Mouse (Mus musculus) stomach, embryonic 14.5 days (tissue): ENCODE measurements around the gene Asic4. TPM values are rescaled to one million over a fixed set of nuclear protein-coding genes. Genes with fewer than 3 reads are reported as not detected.
A peak's percentile ranks its signal among the peaks of the same experiment; 100 is the strongest.

Experiments used
- ATAC-seq: fragments of 200-750 bp; cut with Nextera tagmentation; 2 replicates; pipeline ENCODE4 v1.8.0; 2017; ENCODE audit warnings: low read depth, moderate TSS enrichment; ENCODE audit not compliant: insufficient number of reproducible peaks, insufficient read depth, low FRiP score
- H3K27ac ChIP-seq: fragments of 300-500 bp; sonication (generic); 2 replicates; pipeline ENCODE4 v1.5.1; 2014; ENCODE audit warnings: mild to moderate bottlenecking, low read length, moderate library complexity, mixed read lengths
- H3K27me3 ChIP-seq: fragments of 300-500 bp; sonication (generic); 2 replicates; pipeline ENCODE4 v1.6.1; 2014; ENCODE audit warnings: low read length, control low read depth, mixed read lengths; ENCODE audit not compliant: control insufficient read depth, insufficient read depth
- H3K36me3 ChIP-seq: fragments of 300-500 bp; sonication (generic); 2 replicates; pipeline ENCODE4 v1.6.1; 2014; ENCODE audit warnings: mild to moderate bottlenecking, control low read depth, low read length, moderate library complexity, mixed read lengths; ENCODE audit not compliant: control insufficient read depth, insufficient read depth
- H3K4me1 ChIP-seq: fragments of 300-500 bp; sonication (generic); 2 replicates; pipeline ENCODE4 v1.6.1; 2014; ENCODE audit warnings: low read length, control low read depth, mixed read lengths; ENCODE audit not compliant: control insufficient read depth, insufficient read depth
- H3K4me2 ChIP-seq: fragments of 300-500 bp; sonication (generic); replicated peaks from 2 replicates; pipeline ENCODE4 v1.6.1; 2014; ENCODE audit warnings: low read depth, low read length, control low read depth
- H3K4me3 ChIP-seq: fragments of 300-500 bp; sonication (generic); 2 replicates; pipeline ENCODE4 v1.5.1; 2014; ENCODE audit warnings: low read depth, low read length, control low read depth
- H3K9ac ChIP-seq: fragments of 300-500 bp; sonication (generic); replicated peaks from 2 replicates; pipeline ENCODE4 v1.6.1; 2014; ENCODE audit warnings: low read depth, mild to moderate bottlenecking, control low read depth, low read length, moderate library complexity, mixed read lengths
- H3K9me3 ChIP-seq: fragments of 300-500 bp; sonication (generic); 2 replicates; pipeline ENCODE4 v1.6.1; 2016; ENCODE audit warnings: low read depth, low read length, control low read depth; ENCODE audit not compliant: control insufficient read depth
- WGBS: fragments of 180-500 bp; shearing (Covaris S2); extraction: QIAGEN DNeasy Blood & Tissue Kit; methylation state at CpG from one replicate; pipeline ENCODE4 v1.1.7; 2014; 5-methylcytosine and 5-hydroxymethylcytosine counted together
- polyA plus RNA-seq: library from polyadenylated mRNA; unstranded; fragments of >200 nt; fragmentation: Nextera tagmentation; extraction: Ambion mirVana; gene quantifications from 2 replicates; pipeline ENCODE4 v1.2.1, GENCODE M21; 2014

Asic4 gene
- polyA plus RNA-seq, 1 experiment from 2014 or later = 0.16 TPM

DNA sequence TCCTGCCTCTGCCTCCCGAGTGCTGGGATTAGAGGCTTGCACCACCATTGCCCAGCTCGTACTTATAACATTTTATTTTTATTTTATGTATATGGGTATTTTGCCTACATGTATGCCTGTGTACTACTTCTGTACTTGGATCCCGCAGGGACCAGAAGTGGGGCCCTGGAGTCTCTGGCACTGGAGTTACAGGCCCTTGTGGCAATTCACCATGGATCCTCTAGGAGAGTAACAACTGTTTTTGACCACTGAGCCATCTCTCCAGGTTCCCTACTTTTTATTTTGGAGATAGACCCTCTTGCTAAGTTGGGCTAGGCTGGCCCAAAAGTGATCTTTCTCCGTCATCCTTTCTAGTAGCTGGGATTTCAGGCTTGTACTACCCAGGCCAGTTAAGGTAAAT, 68.2 kb downstream of the Asic4 start:
- WGBS = 92% methylated on average over 4 of the region's 4 CpGs

DNA sequence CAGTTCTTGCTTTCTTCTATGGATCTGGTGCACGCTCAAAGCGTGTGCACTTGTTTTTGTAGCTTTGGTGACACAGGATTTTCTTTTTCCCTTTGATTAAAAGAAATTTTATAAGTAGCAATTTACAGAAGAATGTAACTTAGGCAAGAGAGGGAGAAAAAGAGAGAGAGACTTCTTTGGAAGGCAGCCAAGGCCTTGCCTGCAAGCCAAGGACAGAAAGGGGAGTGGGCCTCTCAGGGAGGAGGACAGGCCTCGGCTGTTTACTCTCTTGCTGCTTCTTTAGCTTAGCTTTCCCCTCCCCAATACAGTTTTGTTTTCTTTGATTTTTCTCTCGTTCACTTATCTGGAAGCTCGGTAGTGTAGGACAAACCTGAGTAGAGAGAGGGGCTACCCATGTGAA, 69.3 kb downstream of the Asic4 start:
- Histone ChIP-seq H3K9me3 (no peaks in the 10 kb centered on the region), H3K4me3 (no peak overlapping the region), H3K27ac (peak overlapping the region; percentile 96), H3K4me2 (no peak overlapping the region), H3K9ac (no peak overlapping the region), H3K27me3 (no peaks in the 10 kb centered on the region), H3K36me3 (no peaks in the 10 kb centered on the region), H3K4me1 (peaks cover 23% of the 10 kb centered on the region)
- WGBS = 34% methylated on average over 5 of the region's 5 CpGs
- ATAC-seq = no peak

More for the DNA sequence above, 68.2 kb downstream of the Asic4 start:
- Histone ChIP-seq H3K9ac (no peak overlapping the region), H3K4me3 (no peak overlapping the region), H3K36me3 (no peaks in the 10 kb centered on the region), H3K9me3 (no peaks in the 10 kb centered on the region), H3K4me1 (peaks cover 23% of the 10 kb centered on the region), H3K27me3 (no peaks in the 10 kb centered on the region), H3K27ac (peak overlapping the region; percentile 96; the same call in 1 of the 2 replicates), H3K4me2 (no peak overlapping the region)
- no peak for ATAC-seq

DNA sequence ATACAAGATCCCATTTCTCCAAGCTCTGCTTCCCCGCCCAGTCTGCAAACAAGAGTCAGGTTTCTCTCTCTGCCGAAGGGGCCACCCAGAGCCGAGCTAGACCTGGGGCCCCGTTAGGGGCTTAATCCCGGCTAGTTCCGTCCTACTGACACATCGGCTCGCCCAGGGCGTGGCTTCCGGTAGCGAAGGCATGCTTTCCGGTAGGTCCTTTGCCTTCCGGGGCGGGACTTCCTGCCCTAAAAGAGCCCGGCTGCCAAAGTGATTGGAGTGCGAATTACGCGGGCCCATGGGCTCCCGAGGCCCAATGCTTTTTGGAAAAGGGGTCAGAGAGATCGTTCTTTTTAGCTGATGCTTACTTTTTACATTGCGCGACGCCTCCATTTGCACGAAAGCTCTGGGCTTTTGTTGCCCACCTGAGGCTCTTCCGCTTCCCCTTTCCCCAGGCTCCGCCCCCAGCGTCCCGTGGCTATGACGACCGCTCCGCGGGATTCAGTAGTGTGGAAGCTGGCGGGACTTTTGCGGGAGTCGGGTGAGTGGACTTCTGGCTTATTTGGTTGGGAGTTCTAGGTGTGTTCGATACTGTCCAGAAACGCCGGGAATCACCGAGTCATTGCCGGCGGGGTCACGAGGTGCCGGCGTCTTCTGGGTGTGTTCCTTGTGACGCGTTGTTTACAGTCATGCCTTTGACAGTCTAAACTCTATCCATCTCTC, 71.2 kb downstream of the Asic4 start, which contains the start of gene Stk11ip:
Stk11ip (plus strand) TSS at position 209 of the 711 bp plus-strand sequence.
- Histone ChIP-seq H3K4me1 (peaks cover 23% of the 10 kb centered on the region), H3K4me3 (peak within 1 kb of the TSS; percentile 58), H3K4me2 (peak within 1 kb of the TSS; percentile 77), H3K27me3 (no peaks in the 10 kb centered on the region), H3K9me3 (no peaks in the 10 kb centered on the region), H3K27ac (peak within 1 kb of the TSS; percentile 96), H3K36me3 (no peaks in the 10 kb centered on the region), H3K9ac (0 out of 2 replicates have a peak within 1 kb of the TSS, but pooled peaks have one; percentile 2)
- WGBS = under 1% methylated on average over 46 of the region's 46 CpGs
- ATAC-seq = peak; percentile 97

Other genes starting within 250 kb of the Asic4 start
- 22.4 and 29.6 TPM in 2 replicates for gene Glb1l, start 239.6 kb upstream of the Asic4 start, polyA plus RNA-seq
- 123 TPM in 2 replicates for gene Stk16, start 239.6 kb upstream of the Asic4 start, polyA plus RNA-seq
- 59.9 and 69.1 TPM in 2 replicates for gene Tuba4a, start 230.6 kb upstream of the Asic4 start, polyA plus RNA-seq
- gene A630095N17Rik, start 218.3 kb upstream of the Asic4 start, polyA plus RNA-seq = not detected in 2 replicates
- gene Dnajb2, start 214.0 kb upstream of the Asic4 start, polyA plus RNA-seq = 14.3 and 14.4 TPM in 2 replicates
- 2.4 and 2.9 TPM in 2 replicates for gene Ptprn, start 185.9 kb upstream of the Asic4 start, polyA plus RNA-seq
- 8.1 and 9.8 TPM in 2 replicates for gene Resp18, start 172.0 kb upstream of the Asic4 start, polyA plus RNA-seq
- 126 and 127 TPM in 2 replicates for gene Dnpep, start 132.4 kb upstream of the Asic4 start, polyA plus RNA-seq
- 43.7 and 51.0 TPM in 2 replicates for gene Des, start 90.1 kb upstream of the Asic4 start, polyA plus RNA-seq
- gene Speg, start 75.1 kb upstream of the Asic4 start, polyA plus RNA-seq = 53.8 and 54.9 TPM in 2 replicates
- gene Gmppa, start 14.5 kb upstream of the Asic4 start, polyA plus RNA-seq = 75.2 and 84.5 TPM in 2 replicates
- 38.4 and 41.0 TPM in 2 replicates for gene Chpf, start 28.9 kb downstream of the Asic4 start, polyA plus RNA-seq
- gene Tmem198, start 29.1 kb downstream of the Asic4 start, polyA plus RNA-seq = 1.6 and 1.7 TPM in 2 replicates
- 77.0 and 79.0 TPM in 2 replicates for gene Obsl1, start 56.0 kb downstream of the Asic4 start, polyA plus RNA-seq
- 7.2 and 7.4 TPM in 2 replicates for gene Inha, start 56.6 kb downstream of the Asic4 start, polyA plus RNA-seq
- 16.8 and 19.0 TPM in 2 replicates for gene Stk11ip, start 71.1 kb downstream of the Asic4 start, polyA plus RNA-seq
- 16.5 and 19.7 TPM in 2 replicates for gene Slc4a3, start 95.8 kb downstream of the Asic4 start, polyA plus RNA-seq